Mouse (Mus musculus) forebrain, postnatal 0 days (tissue): ENCODE measurements around the gene Spata16. TPM values are rescaled to one million over a fixed set of nuclear protein-coding genes. Genes with fewer than 3 reads are reported as not detected.

Source experiments
- ATAC-seq: fragments of 200-750 bp; cut with Nextera tagmentation; 2 replicates; pipeline ENCODE4 v1.8.0; 2017; ENCODE audit warnings: mild to moderate bottlenecking, moderate library complexity
- DNase-seq: peaks from one replicate; pipeline ENCODE4 v3.0.0-alpha.2; 2015
- H3K27ac ChIP-seq: fragments of 300-500 bp; sonication (generic); 2 replicates; pipeline ENCODE4 v1.5.1; 2014; ENCODE audit warnings: low read depth, mild to moderate bottlenecking, antibody characterized with exemption, low read length, moderate library complexity, mixed read lengths
- H3K27me3 ChIP-seq: fragments of 300-500 bp; sonication (generic); 2 replicates; pipeline ENCODE4 v1.6.1; 2014; ENCODE audit warnings: mild to moderate bottlenecking, low read length, mixed read lengths; ENCODE audit not compliant: insufficient read depth
- H3K36me3 ChIP-seq: fragments of 300-500 bp; sonication (generic); 2 replicates; pipeline ENCODE4 v1.6.1; 2014; ENCODE audit warnings: mild to moderate bottlenecking, moderate library complexity; ENCODE audit not compliant: insufficient read depth
- H3K4me1 ChIP-seq: fragments of 300-500 bp; sonication (generic); 2 replicates; pipeline ENCODE4 v1.6.1; 2014; ENCODE audit warnings: antibody characterized with exemption; ENCODE audit not compliant: insufficient read depth
- H3K4me2 ChIP-seq: fragments of 300-500 bp; sonication (generic); 2 replicates; pipeline ENCODE4 v1.6.1; 2014; ENCODE audit warnings: low read depth, mild to moderate bottlenecking, moderate library complexity
- H3K4me3 ChIP-seq: fragments of 300-500 bp; sonication (generic); 2 replicates; pipeline ENCODE4 v1.5.1; 2014; ENCODE audit warnings: low read depth, low read length, mixed read lengths
- H3K9ac ChIP-seq: fragments of 300-500 bp; sonication (generic); 2 replicates; pipeline ENCODE4 v1.6.1; 2014; ENCODE audit warnings: mild to moderate bottlenecking
- H3K9me3 ChIP-seq: fragments of 300-500 bp; sonication (generic); 2 replicates; pipeline ENCODE4 v1.6.1; 2016; ENCODE audit warnings: low read length
- CTCF ChIP-seq: sonication (generic); IDR thresholded peaks from 2 replicates; pipeline ENCODE4 v1.5.1; 2016; ENCODE audit warnings: antibody characterized with exemption, control low read depth, low read depth
- WGBS: fragments of 180-500 bp; shearing (Covaris S2); extraction: QIAGEN DNeasy Blood & Tissue Kit; methylation state at CpG from one replicate; pipeline ENCODE4 v1.1.7; 2014; 5-methylcytosine and 5-hydroxymethylcytosine counted together
- polyA plus RNA-seq: library from polyadenylated mRNA; unstranded; fragments of >200 nt; fragmentation: Nextera tagmentation; extraction: Ambion mirVana; gene quantifications from 2 replicates; pipeline ENCODE4 v1.2.1, GENCODE M21; 2015
- total RNA-seq: library from RNA; depleted of rRNA; stranded (reverse); fragments of >200 nt; gene quantifications from 2 replicates; pipeline ENCODE4 v1.2.3, GENCODE M21; 2014

Spata16 gene
- total and polyA plus RNA-seq, 2 experiments from 2014 or later = not detected

- Histone ChIP-seq H3K4me2 (no peak overlapping the region), H3K4me3 (no peak overlapping the region), H3K27me3 (no peaks in the 10 kb centered on the region), H3K9ac (no peak overlapping the region), H3K36me3 (no peaks in the 10 kb centered on the region), H3K27ac (no peak overlapping the region), H3K4me1 (no peaks in the 10 kb centered on the region), H3K9me3 (no peaks in the 10 kb centered on the region)
- DNase-seq = no peak
- WGBS = 92% methylated on average over 6 of the region's 6 CpGs
- no peak for ATAC-seq
- TF ChIP-seq CTCF = no peak
Observed at GRCm38 (mm10) chr3:26752441-26752840, 115.0 kb downstream of the Spata16 start.

- H3K4me1 ChIP-seq = no peaks in the 10 kb centered on the region
- DNase-seq (no peak), ATAC-seq (no peak)
- H3K4me2 ChIP-seq = no peak overlapping the region
- H3K9me3 ChIP-seq = no peaks in the 10 kb centered on the region
- no peak overlapping the region for H3K4me3 ChIP-seq
- no peaks in the 10 kb centered on the region for H3K36me3 ChIP-seq
- no peak overlapping the region for H3K9ac ChIP-seq
- no peak for TF ChIP-seq CTCF
- H3K27me3 ChIP-seq = no peaks in the 10 kb centered on the region
- 76% methylated on average over 12 of the region's 12 CpGs for WGBS
- H3K27ac ChIP-seq = no peak overlapping the region
Observed at GRCm38 (mm10) chr3:26793334-26794101, 156.1 kb downstream of the Spata16 start.

- 0 out of 2 replicates have a peak, but pooled peaks have one; percentile 25 for ATAC-seq
- no peak overlapping the region for H3K4me2 ChIP-seq
- no peaks in the 10 kb centered on the region for H3K4me1 ChIP-seq
- H3K4me3 ChIP-seq = no peak overlapping the region
- TF ChIP-seq CTCF = no peak
- 56% methylated on average over 7 of the region's 7 CpGs for WGBS
- no peak overlapping the region for H3K27ac ChIP-seq
- H3K27me3 ChIP-seq = no peaks in the 10 kb centered on the region
- no peaks in the 10 kb centered on the region for H3K9me3 ChIP-seq
- no peaks in the 10 kb centered on the region for H3K36me3 ChIP-seq
- DNase-seq = peak; percentile 11
- no peak overlapping the region for H3K9ac ChIP-seq
Observed at GRCm38 (mm10) chr3:26795851-26796538, 158.6 kb downstream of the Spata16 start.

DNA sequence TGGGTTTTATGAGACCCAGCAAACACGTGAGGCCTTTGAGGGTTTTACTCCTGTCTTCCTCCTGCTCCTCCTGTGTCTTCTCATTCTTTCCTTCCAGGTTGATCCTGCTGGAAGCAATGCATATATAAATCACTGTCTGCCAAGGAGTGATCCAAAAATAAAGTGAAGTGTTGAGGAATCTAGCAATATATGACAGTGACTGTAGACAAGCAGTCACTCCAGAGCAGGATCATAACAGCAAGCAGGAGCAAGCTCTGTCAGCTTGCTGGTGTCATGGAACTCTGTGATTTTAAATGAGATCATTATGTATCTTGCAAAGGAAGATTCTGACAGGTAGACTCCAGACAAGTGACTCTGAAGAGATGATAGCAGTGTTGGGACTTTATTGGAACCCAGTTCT, 159.5 kb downstream of the Spata16 start:
- peak; percentile 78 for ATAC-seq
- H3K4me3 ChIP-seq = no peak overlapping the region
- no peak overlapping the region for H3K4me2 ChIP-seq
- H3K9ac ChIP-seq = no peak overlapping the region
- DNase-seq = peak; percentile 8
- 57% methylated on average over 1 of the region's 1 CpGs for WGBS
- H3K9me3 ChIP-seq = no peaks in the 10 kb centered on the region
- H3K27ac ChIP-seq = no peak overlapping the region
- no peaks in the 10 kb centered on the region for H3K36me3 ChIP-seq
- no peak for TF ChIP-seq CTCF
- H3K4me1 ChIP-seq = no peaks in the 10 kb centered on the region
- no peaks in the 10 kb centered on the region for H3K27me3 ChIP-seq

- no peak for TF ChIP-seq CTCF
- H3K4me3 ChIP-seq = no peak overlapping the region
- H3K36me3 ChIP-seq = no peaks in the 10 kb centered on the region
- DNase-seq (no peak), ATAC-seq (no peak)
- no peaks in the 10 kb centered on the region for H3K9me3 ChIP-seq
- no peaks in the 10 kb centered on the region for H3K27me3 ChIP-seq
- 89% methylated on average over 8 of the region's 8 CpGs for WGBS
- H3K4me2 ChIP-seq = no peak overlapping the region
- no peaks in the 10 kb centered on the region for H3K4me1 ChIP-seq
- H3K9ac ChIP-seq = no peak overlapping the region
- no peak overlapping the region for H3K27ac ChIP-seq
Observed at GRCm38 (mm10) chr3:26814307-26814706, 176.9 kb downstream of the Spata16 start.

DNA sequence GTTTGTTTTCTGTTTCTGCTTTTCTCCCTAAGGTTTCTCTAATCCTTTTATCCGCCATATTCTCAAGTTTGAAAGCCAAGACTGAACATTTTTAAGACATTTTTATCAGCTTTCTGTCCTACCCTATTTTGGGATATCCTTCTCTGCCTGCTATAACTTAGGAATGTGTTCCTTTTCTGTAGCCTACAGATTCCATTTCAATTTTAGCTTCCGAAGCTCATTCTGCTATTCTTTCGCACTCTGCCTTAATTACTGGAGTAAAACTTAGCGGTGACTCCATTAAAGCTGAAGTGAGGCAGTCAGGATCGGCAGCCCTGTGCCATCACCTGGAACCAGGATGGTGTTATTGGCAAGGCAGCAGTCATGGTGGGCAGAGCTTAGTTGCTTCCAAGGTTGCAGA, 178.3 kb downstream of the Spata16 start:
- Histone ChIP-seq H3K4me1 (no peaks in the 10 kb centered on the region), H3K9me3 (no peaks in the 10 kb centered on the region), H3K4me3 (no peak overlapping the region), H3K27ac (no peak overlapping the region), H3K4me2 (no peak overlapping the region), H3K27me3 (no peaks in the 10 kb centered on the region), H3K9ac (no peak overlapping the region), H3K36me3 (no peaks in the 10 kb centered on the region)
- TF ChIP-seq CTCF = no peak
- no peak for DNase-seq
- 81% methylated on average over 5 of the region's 5 CpGs for WGBS
- no peak for ATAC-seq

DNA sequence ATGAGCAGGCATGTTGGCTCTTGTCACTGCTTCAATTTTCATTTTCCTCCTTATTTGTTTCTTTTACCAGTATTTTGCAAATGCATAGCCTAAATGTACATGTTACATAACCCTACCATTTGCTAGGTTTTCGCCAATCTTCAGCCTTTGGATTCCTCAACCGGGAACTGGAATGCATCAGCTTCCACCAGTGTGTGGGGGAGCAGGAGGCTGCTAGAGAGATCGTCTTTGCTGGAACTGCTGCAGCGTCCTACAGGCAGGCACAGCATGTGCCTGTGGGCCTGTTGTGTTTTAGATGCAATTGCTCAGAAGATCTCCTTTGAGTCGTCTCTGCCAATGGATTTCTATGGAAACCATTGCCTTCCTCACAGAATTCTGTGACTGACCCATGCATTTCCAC, 182.0 kb downstream of the Spata16 start:
- WGBS = 54% methylated on average over 5 of the region's 5 CpGs
- Histone ChIP-seq H3K9me3 (no peaks in the 10 kb centered on the region), H3K36me3 (no peaks in the 10 kb centered on the region), H3K4me2 (no peak overlapping the region), H3K4me3 (no peak overlapping the region), H3K4me1 (no peaks in the 10 kb centered on the region), H3K27me3 (no peaks in the 10 kb centered on the region), H3K9ac (no peak overlapping the region), H3K27ac (no peak overlapping the region)
- no peak for DNase-seq
- no peak for ATAC-seq
- TF ChIP-seq CTCF = no peak
